Mouse (Mus musculus) layer of hippocampus, adult 6 months (tissue): ENCODE measurements around the gene Mgat4d. TPM values are rescaled to one million over a fixed set of nuclear protein-coding genes. Genes with fewer than 3 reads are reported as not detected.

Experiments
- long read RNA-seq, 2 experiments: library from polyadenylated mRNA; unstranded; transcript quantifications; one replicate each; pipeline ENCODE4 v2.0.0; 2019 to 2020
- polyA plus RNA-seq: library from polyadenylated mRNA; unstranded; fragments of <200 nt; fragmentation: Nextera tagmentation; gene quantifications from 2 replicates; pipeline ENCODE4 v1.2.3, GENCODE M21; 2021

The Mgat4d gene
- not detected in 2 replicates for polyA plus RNA-seq
- long read RNA-seq, experiment 1: 0 reads
- long read RNA-seq, experiment 2: 0 reads

DNA sequence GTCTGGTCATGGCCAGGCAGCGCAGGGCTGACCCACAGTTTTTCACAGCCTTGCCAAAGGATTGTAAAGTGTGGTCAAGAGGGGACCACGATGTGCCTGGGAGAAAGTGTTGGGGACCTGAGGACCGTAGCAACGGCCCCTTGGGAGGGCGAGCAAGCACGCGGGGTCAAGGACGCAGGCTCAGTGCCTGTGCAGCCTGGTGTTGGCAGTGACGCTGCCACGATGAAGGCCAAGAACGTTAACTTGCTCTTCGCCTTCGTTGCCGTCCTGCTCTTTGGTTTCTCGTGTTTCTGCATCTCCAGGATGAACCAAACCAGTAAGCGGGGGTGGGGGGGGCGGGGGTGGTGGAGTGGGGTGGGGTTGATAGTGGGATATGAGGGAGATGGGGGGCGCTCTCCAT, at the start of gene Mgat4d:
TSS of gene Mgat4d (plus strand) at position 209 of the 400 bp plus-strand sequence.

GRCm38 (mm10) chr8:83331899-83332697, 16.2 kb upstream of the Mgat4d start, which contains the start of gene Elmod2:
TSS of gene Elmod2 (minus strand) at chr8:83332486.

GRCm38 (mm10) chr8:83389316-83390005, 41.2 kb downstream of the Mgat4d start, which contains the start of gene Clgn:
TSS of gene Clgn (plus strand) at chr8:83389867.

Other genes starting within 250 kb of the Mgat4d start
- 4.8 and 7.6 TPM in 2 replicates for gene Tbc1d9, start 183.1 kb upstream of the Mgat4d start, polyA plus RNA-seq
- gene Gm10645, start 182.3 kb upstream of the Mgat4d start, polyA plus RNA-seq: 5.7 and 6.0 TPM in 2 replicates
- not detected in 2 replicates for gene Ucp1, start 58.1 kb upstream of the Mgat4d start, polyA plus RNA-seq
- 2.7 and 3.7 TPM in 2 replicates for gene Elmod2, start 16.0 kb upstream of the Mgat4d start, polyA plus RNA-seq
- gene Clgn, start 41.4 kb downstream of the Mgat4d start, polyA plus RNA-seq: 2.0 and 2.4 TPM in 2 replicates
- gene Scoc, start 109.9 kb downstream of the Mgat4d start, polyA plus RNA-seq: 429 and 455 TPM in 2 replicates
- gene Olfr370, start 187.3 kb downstream of the Mgat4d start, polyA plus RNA-seq: not detected in 2 replicates
- gene Ndufb7, start 218.2 kb downstream of the Mgat4d start, polyA plus RNA-seq: 527 and 627 TPM in 2 replicates